Mouse (Mus musculus) ES-Bruce4 (cell line): ENCODE results near the gene Sbf2. TPM values are rescaled to one million over a fixed set of nuclear protein-coding genes. Genes with fewer than 3 reads are reported as not detected.
"Not testable (repeated sequence)": the region's sequence is repeated elsewhere in the genome, so short reads cannot be mapped to it uniquely, and the experiment has no call there.

Source experiments
- H3K27ac ChIP-seq: 2 replicates; pipeline ENCODE4 v1.5.1; 2012; ENCODE audit warnings: low read length, inconsistent platforms; ENCODE audit not compliant: insufficient read depth
- H3K27me3 ChIP-seq: 2 replicates; pipeline ENCODE4 v1.6.1; 2012; ENCODE audit warnings: mild to moderate bottlenecking, low read length, inconsistent platforms; ENCODE audit not compliant: control insufficient read depth, poor library complexity, insufficient read depth, severe bottlenecking
- H3K36me3 ChIP-seq: 2 replicates; pipeline ENCODE4 v1.6.1; 2012; ENCODE audit warnings: inconsistent platforms, mild to moderate bottlenecking, low read length, moderate library complexity; ENCODE audit not compliant: control insufficient read depth, poor library complexity, insufficient read depth, severe bottlenecking
- H3K4me1 ChIP-seq: one replicate; pipeline ENCODE4 v1.8.1; 2011; ENCODE audit warnings: low read length; ENCODE audit not compliant: control insufficient read depth, insufficient read depth
- H3K4me3 ChIP-seq: 2 replicates; pipeline ENCODE4 v1.5.1; 2011; ENCODE audit warnings: low read depth, mild to moderate bottlenecking, low read length
- H3K9ac ChIP-seq: 2 replicates; pipeline ENCODE4 v1.6.1; 2012; ENCODE audit warnings: low read depth, mild to moderate bottlenecking, inconsistent platforms; ENCODE audit not compliant: poor library complexity, severe bottlenecking
- H3K9me3 ChIP-seq: replicated peaks from 2 replicates; pipeline ENCODE4 v1.6.1; 2012; ENCODE audit warnings: mild to moderate bottlenecking, low read length, inconsistent platforms; ENCODE audit not compliant: control insufficient read depth, poor library complexity, insufficient read depth, severe bottlenecking
- CTCF ChIP-seq: IDR thresholded peaks from one replicate; pipeline ENCODE4 v1.8.1; 2011; ENCODE audit warnings: low read depth, low read length
- EP300 ChIP-seq: IDR thresholded peaks from 2 replicates; pipeline ENCODE4 v1.6.1; 2011; ENCODE audit warnings: low read depth, low read length; ENCODE audit not compliant: insufficient read depth
- POLR2A ChIP-seq: IDR thresholded peaks from one replicate; pipeline ENCODE4 v1.8.1; 2011; ENCODE audit warnings: low read length; ENCODE audit not compliant: insufficient read depth
- polyA plus RNA-seq: library from polyadenylated mRNA; stranded (reverse); fragments of >200 nt; gene quantifications from 2 replicates; pipeline ENCODE4 v1.2.4, GENCODE M21; 2011; ENCODE audit warnings: low read depth; ENCODE audit not compliant: missing spikeins, insufficient read depth, insufficient read length

Gene Sbf2
- polyA plus RNA-seq, 1 experiment, result 65.5 TPM

DNA sequence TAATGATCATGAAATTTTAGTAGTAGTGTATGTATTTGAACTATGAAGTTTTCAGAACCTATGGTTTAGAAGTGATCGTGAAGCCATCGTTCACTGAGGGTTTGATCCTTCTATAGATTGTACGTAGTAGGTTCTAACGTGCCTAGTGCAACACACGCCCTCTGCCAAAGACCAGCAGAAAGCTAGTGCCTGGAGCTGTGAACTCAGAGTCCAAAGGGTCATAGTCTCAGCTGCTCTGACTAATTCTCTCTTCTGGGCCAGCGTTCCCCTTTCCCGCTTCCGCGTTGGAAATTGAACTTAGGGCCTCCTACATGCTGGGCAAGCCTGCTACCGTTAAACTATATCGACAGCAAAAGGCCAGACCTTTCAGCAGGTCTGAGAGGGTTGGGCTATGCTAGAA, 1.1 kb upstream of the Sbf2 start:
- TF ChIP-seq POLR2A (no peak), EP300 (no peak), CTCF (no peak)
- Histone ChIP-seq H3K4me1 (no peaks in the 10 kb centered on the region), H3K36me3 (no peaks in the 10 kb centered on the region), H3K9ac (peak overlapping the region; percentile 96), H3K9me3 (no peaks in the 10 kb centered on the region), H3K27me3 (no peaks in the 10 kb centered on the region), H3K27ac (0 out of 2 replicates have a peak overlapping the region, but pooled peaks have one; percentile 25), H3K4me3 (peak overlapping the region; percentile 23)

DNA sequence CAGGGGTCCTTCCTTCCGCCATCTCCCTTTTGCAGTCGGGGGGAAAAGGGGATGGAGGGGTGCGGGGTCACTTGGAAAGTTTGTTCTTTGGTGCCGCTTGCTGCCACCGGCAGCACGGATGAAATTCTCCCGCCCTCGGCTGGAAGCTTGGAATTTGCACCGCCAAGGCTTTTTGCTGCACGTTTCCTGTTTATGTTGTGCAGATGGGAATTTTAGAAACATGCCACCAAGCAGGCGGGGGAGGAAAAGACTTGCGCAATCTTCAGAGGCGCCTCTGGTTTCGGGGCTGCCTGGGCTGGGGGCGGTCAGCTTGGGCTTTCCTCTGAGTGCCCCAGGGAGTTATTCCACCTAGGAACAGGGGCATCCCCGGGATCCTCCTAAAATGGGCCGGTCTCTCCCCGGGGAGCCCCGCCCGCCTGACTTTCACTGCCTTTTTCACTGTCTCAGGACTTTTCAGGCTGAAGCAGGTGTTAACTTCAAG, 469 bp upstream of the Sbf2 start:
- H3K4me3 ChIP-seq, result peak overlapping the region; percentile 95
- H3K27me3 ChIP-seq, result no peaks in the 10 kb centered on the region
- TF ChIP-seq EP300 (no peak), POLR2A (no peak), CTCF (no peak)

DNA sequence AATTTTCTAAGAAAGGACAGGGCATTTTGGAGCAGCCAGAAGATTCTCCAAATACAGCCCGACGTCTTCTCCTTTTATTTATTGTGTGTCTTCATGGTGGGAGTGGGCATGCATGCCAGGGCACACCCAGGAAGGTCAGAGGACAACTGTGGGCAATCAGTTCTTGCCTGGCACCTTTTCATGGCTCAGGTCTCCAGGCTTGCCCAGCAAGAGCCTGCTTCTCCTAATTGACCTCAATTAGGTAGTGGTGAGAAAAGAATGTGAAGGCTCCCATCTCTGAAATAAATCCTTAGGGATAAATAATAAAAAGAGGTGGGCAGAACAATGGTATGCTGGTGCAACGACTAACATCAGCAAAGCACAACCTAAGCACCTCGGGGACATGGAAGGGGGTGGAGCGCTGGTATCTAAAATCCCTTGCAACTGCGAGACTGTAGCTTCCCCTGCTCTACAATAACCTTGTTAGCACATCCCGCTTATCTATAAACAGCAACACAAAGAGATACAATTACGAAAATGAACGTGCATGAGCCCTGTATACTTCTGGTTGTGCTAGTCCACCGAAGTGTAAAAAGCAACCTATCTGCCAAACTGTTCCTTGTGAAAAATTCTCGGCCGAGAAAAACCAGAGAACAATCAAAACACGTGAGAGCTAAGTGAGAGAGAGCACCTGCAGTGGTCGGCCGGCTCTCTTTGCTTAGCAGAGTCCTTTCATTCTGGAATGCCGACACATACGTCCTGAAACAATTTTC, 1.2 kb downstream of the Sbf2 start:
- Histone ChIP-seq H3K36me3 (no peaks in the 10 kb centered on the region), H3K27me3 (no peaks in the 10 kb centered on the region), H3K4me1 (no peaks in the 10 kb centered on the region), H3K9ac (peak overlapping the region; percentile 96), H3K27ac (peak overlapping the region; percentile 71), H3K4me3 (peak overlapping the region; percentile 84), H3K9me3 (no peaks in the 10 kb centered on the region)
- TF ChIP-seq POLR2A, result no peak
- TF ChIP-seq CTCF, result no peak
- TF ChIP-seq EP300, result no peak

More for the DNA sequence above, 469 bp upstream of the Sbf2 start:
- Histone ChIP-seq H3K36me3 (no peaks in the 10 kb centered on the region), H3K9me3 (no peaks in the 10 kb centered on the region), H3K9ac (peak overlapping the region; percentile 96), H3K4me1 (no peaks in the 10 kb centered on the region), H3K27ac (no peak overlapping the region)

DNA sequence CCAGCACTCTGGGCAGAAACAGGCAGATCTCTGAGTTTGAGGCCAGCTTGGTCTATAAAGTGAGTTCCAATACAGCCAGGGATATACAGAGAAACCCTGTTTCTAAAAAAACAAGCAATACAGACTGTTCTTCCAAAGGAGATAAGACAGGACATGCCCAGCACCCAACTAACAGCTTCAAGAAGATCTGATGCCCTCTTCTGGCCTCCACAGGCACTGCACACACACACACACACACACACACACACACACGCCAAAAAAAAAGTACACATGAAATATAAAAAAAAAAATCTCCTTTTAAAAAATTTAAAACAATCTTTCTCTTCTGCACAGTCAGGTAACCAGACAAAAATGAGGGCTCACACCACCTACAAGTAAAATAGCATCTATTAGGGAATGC, 7.8 kb downstream of the Sbf2 start:
- Histone ChIP-seq H3K27ac (no peak overlapping the region), H3K9me3 (peaks cover 5% of the 10 kb centered on the region), H3K9ac (no peak overlapping the region), H3K27me3 (no peaks in the 10 kb centered on the region), H3K4me3 (no peak overlapping the region), H3K4me1 (no peaks in the 10 kb centered on the region), H3K36me3 (no peaks in the 10 kb centered on the region)
- no peak for TF ChIP-seq EP300
- TF ChIP-seq POLR2A, result no peak
- TF ChIP-seq CTCF, result no peak

DNA sequence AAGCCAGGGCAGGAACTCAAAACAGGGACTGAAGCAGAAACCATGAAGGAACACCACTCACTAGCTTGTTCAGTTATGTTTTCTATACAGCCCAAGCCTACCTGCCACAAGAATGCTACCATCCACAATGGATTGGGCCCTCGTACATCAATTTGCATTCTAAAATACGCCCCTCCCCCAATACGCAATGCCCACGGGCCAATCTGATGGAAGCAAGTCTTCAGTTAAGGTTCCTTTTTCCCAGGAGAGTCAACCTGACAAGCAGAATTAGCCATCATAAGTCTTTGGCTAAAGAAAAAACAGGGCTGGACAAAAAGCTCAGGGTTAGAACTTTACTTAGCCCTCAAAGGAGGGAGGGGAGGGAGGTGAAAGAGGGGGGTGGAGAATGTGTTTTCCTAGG, 9.2 kb downstream of the Sbf2 start:
- Histone ChIP-seq H3K4me3 (no peak overlapping the region), H3K27me3 (no peaks in the 10 kb centered on the region), H3K9me3 (peaks cover 5% of the 10 kb centered on the region), H3K9ac (no peak overlapping the region), H3K4me1 (no peaks in the 10 kb centered on the region), H3K27ac (no peak overlapping the region), H3K36me3 (no peaks in the 10 kb centered on the region)
- TF ChIP-seq POLR2A (no peak), EP300 (no peak), CTCF (no peak)

DNA sequence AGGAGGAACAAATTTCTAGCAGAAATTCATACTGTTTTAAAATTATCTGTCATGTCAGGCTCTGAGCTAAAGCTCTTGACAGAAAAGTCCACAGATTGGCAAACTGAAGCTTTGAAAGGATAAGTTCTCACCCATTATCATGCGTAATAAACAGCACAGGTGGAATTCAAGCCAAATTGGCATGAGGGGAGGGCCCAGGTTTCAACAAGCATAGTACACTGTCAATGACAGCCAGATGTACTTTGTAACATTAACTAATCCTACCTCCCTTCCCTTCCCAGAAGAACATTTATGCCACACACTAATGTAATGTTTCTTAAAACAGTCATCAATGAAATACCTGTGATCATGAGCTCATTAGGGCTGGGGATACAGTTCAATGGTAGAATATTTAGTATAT, 17.6 kb downstream of the Sbf2 start:
- no peaks in the 10 kb centered on the region for H3K9me3 ChIP-seq
- no peak overlapping the region for H3K9ac ChIP-seq
- H3K4me3 ChIP-seq, result no peak overlapping the region
- H3K27ac ChIP-seq, result no peak overlapping the region
- no peaks in the 10 kb centered on the region for H3K36me3 ChIP-seq
- H3K4me1 ChIP-seq, result no peaks in the 10 kb centered on the region
- H3K27me3 ChIP-seq, result no peaks in the 10 kb centered on the region
- TF ChIP-seq POLR2A, result no peak
- TF ChIP-seq EP300, result no peak
- TF ChIP-seq CTCF, result no peak

DNA sequence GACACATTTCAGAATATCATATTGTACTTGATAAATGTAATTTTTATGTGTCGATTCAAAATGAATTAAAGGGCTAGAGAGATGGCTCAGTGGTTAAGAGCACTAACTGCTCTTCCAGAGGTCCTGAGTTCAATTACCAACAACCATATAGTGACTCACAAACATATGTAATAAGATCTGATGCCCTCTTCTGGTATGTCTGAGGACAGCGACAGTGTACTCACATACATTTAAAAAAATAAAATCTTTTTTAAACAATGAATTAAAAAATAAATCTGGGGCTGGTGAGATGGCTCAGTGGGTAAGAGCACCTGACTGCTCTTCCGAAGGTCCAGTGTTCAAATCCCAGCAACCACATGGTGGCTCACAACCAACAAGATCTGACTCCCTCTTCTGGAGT, 20.7 kb downstream of the Sbf2 start:
- not testable (repeated sequence) for H3K27ac ChIP-seq, H3K36me3 ChIP-seq, H3K9me3 ChIP-seq, H3K4me3 ChIP-seq, H3K4me1 ChIP-seq, H3K9ac ChIP-seq, H3K27me3 ChIP-seq
